ENCODE assay signal across 18 mouse cellular contexts in the genomic region with DNA sequence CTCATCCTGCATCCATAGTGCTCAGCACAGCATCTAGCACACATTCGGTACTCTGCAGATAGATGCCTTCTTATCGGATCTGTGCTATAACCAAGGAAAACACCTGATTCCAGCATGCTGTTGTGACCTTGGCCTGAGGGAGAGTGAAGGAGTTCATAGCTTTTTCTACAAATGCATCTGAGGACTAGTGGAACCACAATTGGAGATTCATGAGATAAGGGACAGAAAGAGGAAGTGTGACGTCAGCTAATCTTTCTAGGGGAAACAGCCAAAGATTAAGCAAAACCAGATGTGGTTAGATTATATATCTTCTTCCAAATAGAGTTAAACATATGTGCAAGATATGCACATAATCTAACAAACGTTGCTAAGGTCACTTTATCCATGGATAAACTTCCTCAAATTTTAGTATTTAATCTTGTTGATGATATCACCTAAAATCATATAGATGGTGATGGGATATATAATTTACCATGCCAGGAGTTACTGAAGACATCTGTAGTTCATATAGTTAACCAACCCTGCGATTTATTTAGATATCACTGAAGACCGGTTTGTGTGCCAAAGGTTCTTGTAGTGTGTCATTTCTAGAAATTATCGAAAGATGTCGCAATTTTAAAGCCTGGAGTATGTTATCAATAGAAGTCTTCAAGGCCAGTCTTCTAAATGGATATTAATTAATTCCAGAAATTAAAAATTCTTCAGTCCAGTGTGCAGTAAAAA. TPM values are rescaled to one million over a fixed set of nuclear protein-coding genes. Genes with fewer than 3 reads are reported as not detected.
DNase-seq lines count a peak whose midpoint lies in the region; ATAC-seq and TF ChIP-seq lines count a peak whose summit lies in the region.
"Had no signal": no experiment of that assay in that cellular context is flagged by ENCODE, and none has a peak within 500 bp of the region (broad histone marks: within the 10 kb centered on the region; RNA-seq: fewer than 3 reads in every experiment).

No protein-coding gene starts in this region.

- no peak overlapping the region for H3K27ac ChIP-seq in thymus, adult 2 months (ENCODE audit: control insufficient read depth, insufficient read depth, low read length)
- H3K27ac ChIP-seq in hindbrain, embryonic 13.5 days: no peak overlapping the region
- H3K27ac ChIP-seq: layer of hippocampus, adult 2 months had no signal

- 44% methylated on average over 8 of the region's 8 CpGs for WGBS in thymus, adult 2 months
- 90% methylated on average over 8 of the region's 8 CpGs for WGBS in hindbrain, embryonic 13.5 days

- no peak overlapping the region for H3K4me3 ChIP-seq in thymus, adult 2 months (ENCODE audit: control insufficient read depth, insufficient read depth, low read length)
- H3K4me3 ChIP-seq in hindbrain, embryonic 13.5 days: no peak overlapping the region
- H3K4me3 ChIP-seq: layer of hippocampus, adult 2 months; megakaryocyte, embryonic 14.5 days had no signal

- no peak for TF ChIP-seq POLR2A in thymus, adult 2 months (IDR thresholded peaks at IDR 0.05; ENCODE audit: control insufficient read depth, extremely low read depth, insufficient read depth, low read length, poor library complexity)

- H3K4me2 ChIP-seq in hindbrain, embryonic 13.5 days: no peak overlapping the region

- H3K4me1 ChIP-seq in thymus, adult 2 months (replicated peaks; ENCODE audit: control insufficient read depth, insufficient read depth, low read length): no peaks in the 10 kb centered on the region
- H3K4me1 ChIP-seq in hindbrain, embryonic 13.5 days (replicated peaks): no peaks in the 10 kb centered on the region
- H3K4me1 ChIP-seq: megakaryocyte, embryonic 14.5 days had no signal

- DNase-seq in thymus, postnatal 0 days (ENCODE audit: low spot score): peak; percentile 45
- DNase-seq in thymus, adult 2 months: no peak
- DNase-seq in NIH3T3 (ENCODE audit: low read depth): peak; percentile 59
- DNase-seq in layer of hippocampus, postnatal 10 days (ENCODE audit: low spot score in 2 of 2): no peak
- no peak for DNase-seq in left cerebral cortex, adult 8-10 months (ENCODE audit: low spot score in 2 of 2)
- DNase-seq in lung, postnatal 10 days: no peak
- DNase-seq: adrenal gland, postnatal 36 days; cerebellum, adult 11 months; heart, postnatal 10 days; kidney, adult 9 months; lung, adult 2 months; thymus, adult 18-20 months had no signal

- H3K36me3 ChIP-seq in thymus, adult 2 months (ENCODE audit: control insufficient read depth, insufficient read depth, low read length): no peaks in the 10 kb centered on the region
- no peaks in the 10 kb centered on the region for H3K36me3 ChIP-seq in hindbrain, embryonic 13.5 days

- no peaks in the 10 kb centered on the region for H3K27me3 ChIP-seq in thymus, adult 2 months (ENCODE audit: control insufficient read depth, insufficient read depth, low read length)
- H3K27me3 ChIP-seq in hindbrain, embryonic 13.5 days: no peaks in the 10 kb centered on the region
- H3K27me3 ChIP-seq: megakaryocyte, embryonic 14.5 days had no signal

- H3K9me3 ChIP-seq in hindbrain, embryonic 13.5 days: no peaks in the 10 kb centered on the region

- no peak overlapping the region for H3K9ac ChIP-seq in hindbrain, embryonic 13.5 days

- ATAC-seq in hematopoietic stem cell, adult 5-6 weeks (replicated peaks in 1 of 2; ENCODE audit: insufficient read depth in 1 of 2, low FRiP score in 2 of 2, low TSS enrichment in 1 of 2, low read depth in 1 of 2, poor library complexity in 2 of 2, severe bottlenecking in 2 of 2): peak; percentile 91 to 92
- no peak for ATAC-seq in hindbrain, embryonic 13.5 days (ENCODE audit: low FRiP score)
- ATAC-seq: forebrain, embryonic 16.5 days; hindbrain, embryonic 16.5 days had no signal

- TF ChIP-seq CTCF in thymus, adult 2 months (IDR thresholded peaks at IDR 0.05; ENCODE audit: borderline replicate concordance, control insufficient read depth, extremely low read depth, insufficient read depth, low read length, poor library complexity): no peak

RNA-seq across cellular contexts. Expression of gene Phldb2, which starts 11.1 kb away (rescaled TPM):
- 2.2 and 2.6 TPM in 2 replicates for polyA plus RNA-seq in thymus, postnatal 0 days (2015; fragmentation: Nextera tagmentation; extraction: Ambion mirVana)
- polyA plus RNA-seq in thymus, adult 2 months (2012; rRNA removed): 0.94 and 1.8 TPM in 2 replicates
- 3.8 and 4.3 TPM in 2 replicates for total RNA-seq in hematopoietic stem cell, adult 5-6 weeks (2017)
- 12.5 and 13.3 TPM in 2 replicates for polyA plus RNA-seq in hindbrain, embryonic 13.5 days (2015; fragmentation: Nextera tagmentation; extraction: Ambion mirVana)
- total RNA-seq in layer of hippocampus, postnatal 10 days (2021): 1 to 10 TPM; 7.4 to 10.0 TPM
- total RNA-seq in left cerebral cortex, adult 8-10 months (2022): 1 to 10 TPM; 6.1 to 8.0 (median 7.6) TPM

Comparison
In these comparisons a context has a peak if more than half of its experiments do, and no peak if none do; other contexts are left out.
1. DNase-seq: peak in thymus, postnatal 0 days (single experiment) and NIH3T3 (single experiment); none in thymus, adult 2 months (single experiment), layer of hippocampus, postnatal 10 days (0 of 2), left cerebral cortex, adult 8-10 months (0 of 2) and lung, postnatal 10 days (single experiment).